Mouse (Mus musculus) hindbrain, postnatal 0 days (tissue): Measurements from ENCODE around the gene Doc2g. TPM values are rescaled to one million over a fixed set of nuclear protein-coding genes. Genes with fewer than 3 reads are reported as not detected.
A peak's percentile ranks its signal among the peaks of the same experiment; 100 is the strongest.

Experiments used
- ATAC-seq: fragments of 200-750 bp; cut with Nextera tagmentation; 2 replicates; pipeline ENCODE4 v1.8.0; 2017; ENCODE audit warnings: mild to moderate bottlenecking, moderate TSS enrichment, moderate library complexity
- DNase-seq: peaks from one replicate; pipeline ENCODE4 v3.0.0-alpha.2; 2015; ENCODE audit warnings: low spot score
- H3K27ac ChIP-seq: fragments of 300-500 bp; sonication (generic); 2 replicates; pipeline ENCODE4 v1.5.1; 2014; ENCODE audit warnings: mild to moderate bottlenecking
- H3K27me3 ChIP-seq: fragments of 300-500 bp; sonication (generic); 2 replicates; pipeline ENCODE4 v1.6.1; 2014; ENCODE audit warnings: low read length, mixed read lengths; ENCODE audit not compliant: insufficient read depth
- H3K36me3 ChIP-seq: fragments of 300-500 bp; sonication (generic); 2 replicates; pipeline ENCODE4 v1.6.1; 2014; ENCODE audit warnings: low read length, mixed read lengths; ENCODE audit not compliant: insufficient read depth
- H3K4me1 ChIP-seq: fragments of 300-500 bp; sonication (generic); 2 replicates; pipeline ENCODE4 v1.6.1; 2014; ENCODE audit warnings: antibody characterized with exemption, low read length, mixed read lengths; ENCODE audit not compliant: insufficient read depth
- H3K4me2 ChIP-seq: fragments of 300-500 bp; sonication (generic); 2 replicates; pipeline ENCODE4 v1.6.1; 2014; ENCODE audit warnings: low read depth, mild to moderate bottlenecking, low read length, moderate library complexity, mixed read lengths
- H3K4me3 ChIP-seq: fragments of 300-500 bp; sonication (generic); 2 replicates; pipeline ENCODE4 v1.5.1; 2014; ENCODE audit warnings: low read length
- H3K9ac ChIP-seq: fragments of 300-500 bp; sonication (generic); replicated peaks from 2 replicates; pipeline ENCODE4 v1.6.1; 2014; ENCODE audit warnings: mild to moderate bottlenecking, low read length, moderate library complexity, mixed read lengths
- H3K9me3 ChIP-seq: fragments of 300-500 bp; sonication (generic); 2 replicates; pipeline ENCODE4 v1.6.1; 2016; ENCODE audit warnings: low read length, mixed read lengths
- CTCF ChIP-seq: IDR thresholded peaks from 2 replicates; pipeline ENCODE4 v1.5.1; 2016; ENCODE audit warnings: antibody characterized with exemption, control low read depth, low read depth
- WGBS: fragments of 180-500 bp; shearing (Covaris S2); extraction: QIAGEN DNeasy Blood & Tissue Kit; methylation state at CpG from one replicate; pipeline ENCODE4 v1.1.7; 2014; 5-methylcytosine and 5-hydroxymethylcytosine counted together
- polyA plus RNA-seq: library from polyadenylated mRNA; unstranded; fragments of >200 nt; fragmentation: Nextera tagmentation; extraction: Ambion mirVana; gene quantifications from 2 replicates; pipeline ENCODE4 v1.2.1, GENCODE M21; 2015
- total RNA-seq: library from RNA; depleted of rRNA; stranded (reverse); fragments of >200 nt; gene quantifications from 2 replicates; pipeline ENCODE4 v1.2.3, GENCODE M21; 2014

Doc2g gene
- total and polyA plus RNA-seq, 2 experiments from 2014 or later = 3.5 to 3.9 TPM

DNA sequence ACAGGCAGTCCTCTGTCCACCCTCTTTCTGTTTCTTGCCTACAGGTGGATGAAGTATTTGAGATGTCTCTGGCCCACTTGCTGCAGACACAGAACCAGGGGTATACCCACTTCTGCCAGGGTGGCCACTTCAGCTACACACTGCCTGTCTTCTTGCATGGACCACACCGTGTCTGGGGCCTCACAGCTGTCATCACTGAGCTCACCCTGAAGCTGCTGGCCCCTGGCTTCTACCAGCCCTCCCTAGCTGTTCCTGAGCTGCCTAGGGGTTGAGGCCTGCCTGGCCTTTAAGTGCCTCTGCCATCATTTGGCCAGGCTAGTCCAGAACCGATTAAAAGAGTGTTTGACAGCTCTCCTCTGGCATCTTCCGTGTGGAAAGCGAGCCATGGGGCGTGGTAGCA is 1.4 kb upstream of the Doc2g start:
- no peak for DNase-seq
- WGBS = 88% methylated on average over 5 of the region's 5 CpGs
- no peak overlapping the region for H3K4me2 ChIP-seq
- H3K4me3 ChIP-seq = no peak overlapping the region
- no peak for TF ChIP-seq CTCF
- no peaks in the 10 kb centered on the region for H3K27me3 ChIP-seq
- peaks cover 10% of the 10 kb centered on the region; the same call in 1 of the 2 replicates for H3K36me3 ChIP-seq
- no peak for ATAC-seq
- no peak overlapping the region for H3K27ac ChIP-seq
- H3K4me1 ChIP-seq = peaks cover 12% of the 10 kb centered on the region; the same call in 1 of the 2 replicates
- no peaks in the 10 kb centered on the region for H3K9me3 ChIP-seq
- no peak overlapping the region for H3K9ac ChIP-seq

DNA sequence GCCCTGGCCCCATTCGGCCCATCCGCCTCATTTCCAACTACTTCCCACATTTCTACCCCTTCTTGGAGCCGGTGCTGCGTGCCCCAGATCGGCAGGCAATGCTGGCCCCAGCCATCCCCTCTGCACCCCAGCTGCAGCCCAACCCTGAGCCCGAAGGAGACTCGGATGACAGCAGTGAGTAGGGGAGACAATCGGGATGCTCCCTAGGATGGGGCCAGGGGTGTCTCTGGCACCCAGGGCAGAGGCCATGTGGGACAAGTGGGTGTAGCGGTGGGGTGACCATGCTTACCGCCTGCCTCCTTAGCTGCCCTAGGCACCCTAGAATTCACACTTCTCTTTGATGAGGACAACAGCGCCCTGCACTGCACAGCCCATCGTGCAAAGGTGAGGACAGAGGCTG is 528 bp downstream of the Doc2g start:
- no peaks in the 10 kb centered on the region for H3K27me3 ChIP-seq
- TF ChIP-seq CTCF = no peak
- no peak overlapping the region for H3K4me2 ChIP-seq
- H3K9me3 ChIP-seq = no peaks in the 10 kb centered on the region
- ATAC-seq = no peak
- 81% methylated on average over 12 of the region's 12 CpGs for WGBS
- no peak overlapping the region for H3K4me3 ChIP-seq
- peaks cover 29% of the 10 kb centered on the region for H3K36me3 ChIP-seq
- no peak overlapping the region for H3K9ac ChIP-seq
- no peak overlapping the region for H3K27ac ChIP-seq
- H3K4me1 ChIP-seq = peaks cover 12% of the 10 kb centered on the region; the same call in 1 of the 2 replicates
- DNase-seq = no peak

DNA sequence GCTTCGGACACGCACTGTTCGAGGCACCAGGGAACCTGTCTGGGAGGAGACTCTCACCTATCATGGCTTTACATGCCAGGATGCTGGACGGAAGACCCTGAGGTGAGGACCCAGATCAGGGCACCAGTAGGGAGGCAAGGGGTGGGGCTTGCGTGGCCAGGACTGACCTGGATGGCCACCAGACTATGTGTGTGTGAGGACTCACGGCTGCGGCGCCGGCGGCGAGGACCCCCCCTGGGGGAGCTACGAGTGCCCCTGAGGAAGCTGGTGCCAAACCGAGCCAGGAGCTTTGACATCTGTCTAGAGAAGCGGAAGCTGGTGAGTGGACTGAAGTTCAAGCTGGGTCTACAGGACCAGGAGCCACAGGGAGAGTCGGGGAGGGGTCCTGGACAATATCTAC is 1.2 kb downstream of the Doc2g start:
- no peak for TF ChIP-seq CTCF
- ATAC-seq = no peak
- 82% methylated on average over 15 of the region's 15 CpGs for WGBS
- H3K36me3 ChIP-seq = peaks cover 36% of the 10 kb centered on the region
- H3K9ac ChIP-seq = no peak overlapping the region
- H3K4me1 ChIP-seq = peaks cover 12% of the 10 kb centered on the region; the same call in 1 of the 2 replicates
- H3K27me3 ChIP-seq = no peaks in the 10 kb centered on the region
- H3K9me3 ChIP-seq = no peaks in the 10 kb centered on the region
- no peak overlapping the region for H3K4me2 ChIP-seq
- H3K27ac ChIP-seq = no peak overlapping the region
- no peak overlapping the region for H3K4me3 ChIP-seq
- DNase-seq = no peak

DNA sequence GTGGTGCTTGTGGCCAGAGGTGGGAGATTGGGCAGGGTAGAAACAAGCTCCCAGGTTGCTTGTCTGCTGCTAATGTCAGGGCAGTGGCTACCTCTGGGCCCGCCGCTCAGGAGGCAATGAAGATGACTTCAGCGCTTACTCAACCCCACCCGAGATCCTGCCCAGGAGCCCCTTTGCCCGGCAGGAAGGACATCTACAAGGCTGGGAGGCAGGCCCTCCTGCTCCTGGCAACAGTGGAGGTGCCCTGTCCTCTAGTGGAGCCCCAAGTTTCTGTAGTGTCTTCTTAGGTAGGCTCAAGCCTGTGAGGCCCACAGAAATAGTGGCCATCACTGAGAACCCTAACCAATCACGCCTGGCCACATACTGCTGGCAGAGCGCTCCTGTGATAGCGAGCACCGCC is 2.0 kb downstream of the Doc2g start:
- H3K9ac ChIP-seq = no peak overlapping the region
- H3K27me3 ChIP-seq = no peaks in the 10 kb centered on the region
- no peak overlapping the region for H3K4me3 ChIP-seq
- no peak overlapping the region for H3K4me2 ChIP-seq
- ATAC-seq (no peak), DNase-seq (no peak)
- TF ChIP-seq CTCF = no peak
- peaks cover 9% of the 10 kb centered on the region; the same call in 1 of the 2 replicates for H3K4me1 ChIP-seq
- peaks cover 43% of the 10 kb centered on the region for H3K36me3 ChIP-seq
- H3K27ac ChIP-seq = no peak overlapping the region
- no peaks in the 10 kb centered on the region for H3K9me3 ChIP-seq
- WGBS = 87% methylated on average over 9 of the region's 9 CpGs

DNA sequence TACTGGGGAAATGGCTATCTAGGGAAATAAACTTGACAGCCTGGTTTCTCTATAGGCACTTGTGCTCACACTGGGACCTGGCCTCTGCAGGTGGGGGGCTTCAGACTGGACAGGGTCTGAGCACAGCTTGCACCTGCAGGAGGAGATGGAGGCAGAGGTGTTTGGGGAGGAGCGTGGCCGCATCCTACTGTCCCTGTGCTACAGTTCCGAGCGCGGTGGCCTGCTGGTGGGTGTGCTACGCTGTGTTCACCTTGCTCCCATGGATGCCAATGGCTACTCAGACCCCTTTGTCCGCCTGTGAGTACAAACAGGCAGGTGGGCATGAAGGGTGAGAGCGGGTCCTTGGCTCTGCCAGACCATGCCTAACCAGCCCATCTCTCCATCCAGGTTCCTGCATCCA is 2.9 kb downstream of the Doc2g start:
- ATAC-seq (no peak), DNase-seq (no peak)
- no peak overlapping the region for H3K4me3 ChIP-seq
- H3K27ac ChIP-seq = no peak overlapping the region
- H3K36me3 ChIP-seq = peaks cover 44% of the 10 kb centered on the region
- no peak overlapping the region for H3K9ac ChIP-seq
- no peak for TF ChIP-seq CTCF
- H3K4me1 ChIP-seq = peaks cover 7% of the 10 kb centered on the region; the same call in 1 of the 2 replicates
- H3K4me2 ChIP-seq = no peak overlapping the region
- no peaks in the 10 kb centered on the region for H3K27me3 ChIP-seq
- no peaks in the 10 kb centered on the region for H3K9me3 ChIP-seq
- 97% methylated on average over 8 of the region's 8 CpGs for WGBS

DNA sequence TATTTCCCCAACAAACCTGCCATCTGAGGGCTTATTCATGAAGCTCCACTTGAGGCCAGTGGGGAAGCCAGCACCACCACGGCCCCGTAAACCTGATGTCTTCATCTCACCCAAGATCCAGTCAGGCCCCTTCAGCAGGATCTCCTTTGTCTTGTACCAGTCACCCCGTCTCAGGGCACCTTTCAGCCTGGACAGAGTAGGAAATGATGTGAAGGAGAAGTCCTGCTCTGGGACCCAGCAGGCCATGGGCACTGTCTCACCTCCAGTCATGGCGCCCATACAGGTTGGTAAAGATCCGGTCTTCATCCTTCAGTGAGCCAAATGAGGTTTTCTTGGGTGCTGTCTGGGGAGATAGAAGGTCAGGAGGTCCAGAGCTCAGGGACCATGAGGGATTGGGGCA is 8.0 kb downstream of the Doc2g start:
- TF ChIP-seq CTCF = no peak
- Histone ChIP-seq H3K9ac (no peak overlapping the region), H3K27ac (no peak overlapping the region), H3K4me2 (no peak overlapping the region), H3K4me3 (no peak overlapping the region), H3K9me3 (no peaks in the 10 kb centered on the region), H3K4me1 (peaks cover 6% of the 10 kb centered on the region), H3K36me3 (peaks cover 40% of the 10 kb centered on the region), H3K27me3 (no peaks in the 10 kb centered on the region)
- ATAC-seq (no peak), DNase-seq (no peak)
- 94% methylated on average over 5 of the region's 5 CpGs for WGBS

DNA sequence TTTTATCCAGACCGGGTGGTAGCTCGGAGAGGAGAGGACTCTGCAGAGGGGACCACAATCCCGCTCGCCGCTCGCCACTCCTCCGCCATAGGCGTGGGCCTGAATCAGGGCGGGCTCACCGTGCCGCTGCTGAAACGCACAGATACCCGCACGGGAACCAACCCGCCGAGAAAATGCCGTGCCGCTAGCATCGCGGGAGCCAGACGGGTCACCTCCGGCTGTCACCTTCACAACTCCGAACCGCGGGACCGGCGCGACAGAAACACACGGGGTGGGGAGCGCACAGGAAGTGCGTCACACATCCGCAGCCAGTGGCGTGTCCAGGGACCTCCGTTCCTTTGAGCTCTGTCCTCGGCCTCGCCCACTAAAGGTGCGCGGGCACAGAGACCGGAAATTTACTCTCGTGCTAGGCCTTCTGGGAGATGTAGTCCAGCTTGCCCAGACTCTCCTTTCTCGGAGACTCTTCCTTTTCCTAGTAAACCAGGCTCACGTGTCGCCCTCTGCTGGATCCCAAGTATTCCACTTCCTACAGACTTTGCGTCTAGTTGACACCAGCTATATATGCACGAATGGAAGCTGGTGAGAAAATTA is 9.4 kb downstream of the Doc2g start, which contains the start of gene Ndufv1:
TSS of gene Ndufv1 (minus strand) at position 375 of the 591 bp plus-strand sequence.
- WGBS = 1% methylated on average over 45 of the region's 45 CpGs

More for the DNA sequence above, 9.4 kb downstream of the Doc2g start, which contains the start of gene Ndufv1:
- TF ChIP-seq CTCF = peak; percentile 92
- peak; percentile 99 for DNase-seq
- Histone ChIP-seq H3K9ac (peak within 1 kb of the TSS; percentile 85), H3K4me1 (peaks cover 6% of the 10 kb centered on the region), H3K9me3 (no peaks in the 10 kb centered on the region), H3K4me3 (peak within 1 kb of the TSS; percentile 90), H3K27ac (peak within 1 kb of the TSS; percentile 82; the same call in 1 of the 2 replicates), H3K27me3 (no peaks in the 10 kb centered on the region), H3K4me2 (peak within 1 kb of the TSS; percentile 78), H3K36me3 (peaks cover 26% of the 10 kb centered on the region)
- ATAC-seq = peak; percentile 99
